Mouse (Mus musculus) embryonic facial prominence, embryonic 13.5 days (tissue): ENCODE results near the gene Tmprss11c. TPM values are rescaled to one million over a fixed set of nuclear protein-coding genes. Genes with fewer than 3 reads are reported as not detected.
"Not testable (repeated sequence)": the region's sequence is repeated elsewhere in the genome, so short reads cannot be mapped to it uniquely, and the experiment has no call there.

Source experiments
- ATAC-seq: fragments of 200-750 bp; cut with Nextera tagmentation; 2 replicates; pipeline ENCODE4 v1.8.0; 2017; ENCODE audit warnings: low read depth; ENCODE audit not compliant: insufficient number of reproducible peaks, insufficient read depth, low FRiP score, low TSS enrichment
- H3K27ac ChIP-seq: fragments of 300-500 bp; sonication (generic); 2 replicates; pipeline ENCODE4 v1.5.1; 2015; ENCODE audit warnings: moderate library complexity, mild to moderate bottlenecking, inconsistent platforms
- H3K27me3 ChIP-seq: fragments of 300-500 bp; sonication (generic); 2 replicates; pipeline ENCODE4 v1.6.1; 2015; ENCODE audit warnings: mild to moderate bottlenecking, inconsistent platforms
- H3K36me3 ChIP-seq: fragments of 300-500 bp; sonication (generic); 2 replicates; pipeline ENCODE4 v1.6.1; 2015; ENCODE audit warnings: mild to moderate bottlenecking, inconsistent platforms
- H3K4me1 ChIP-seq: fragments of 300-500 bp; sonication (generic); 2 replicates; pipeline ENCODE4 v1.6.1; 2015; ENCODE audit warnings: inconsistent platforms
- H3K4me2 ChIP-seq: fragments of 300-500 bp; sonication (generic); 2 replicates; pipeline ENCODE4 v1.6.1; 2015; ENCODE audit warnings: moderate library complexity, mild to moderate bottlenecking, inconsistent platforms
- H3K4me3 ChIP-seq: fragments of 300-500 bp; sonication (generic); 2 replicates; pipeline ENCODE4 v1.5.1; 2015; ENCODE audit warnings: mild to moderate bottlenecking, inconsistent platforms
- H3K9ac ChIP-seq: fragments of 300-500 bp; sonication (generic); 2 replicates; pipeline ENCODE4 v1.6.1; 2015; ENCODE audit warnings: mild to moderate bottlenecking, inconsistent platforms
- H3K9me3 ChIP-seq: fragments of 300-500 bp; sonication (generic); 2 replicates; pipeline ENCODE4 v1.6.1; 2016; ENCODE audit warnings: inconsistent platforms
- WGBS: fragments of 180-500 bp; shearing (Covaris S2); methylation state at CpG from one replicate; pipeline ENCODE4 v1.1.7; 2015; ENCODE audit warnings: mixed read lengths; 5-methylcytosine and 5-hydroxymethylcytosine counted together
- polyA plus RNA-seq: library from polyadenylated mRNA; unstranded; fragments of >200 nt; fragmentation: Nextera tagmentation; extraction: Ambion mirVana; gene quantifications from 2 replicates; pipeline ENCODE4 v1.2.1, GENCODE M21; 2015

Gene Tmprss11c
- not detected in 2 replicates for polyA plus RNA-seq

DNA sequence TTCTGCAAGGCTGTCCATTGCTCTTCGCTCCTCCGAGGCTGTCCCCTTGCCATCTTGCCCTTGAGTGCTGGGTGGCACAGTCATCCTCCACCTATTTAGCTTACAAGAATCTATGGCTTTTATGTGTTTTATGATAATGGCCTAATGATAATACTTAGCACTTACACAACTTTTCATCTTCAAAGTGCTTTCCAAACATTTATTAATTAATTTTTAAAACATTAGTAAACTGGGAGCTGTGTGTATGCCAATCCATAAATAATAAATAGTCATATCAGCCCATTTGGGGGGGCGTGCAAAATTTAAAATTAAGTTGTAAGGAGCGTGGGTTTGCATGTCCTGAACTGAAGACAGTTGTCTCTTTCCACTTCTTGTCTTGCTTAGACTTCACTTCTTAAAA lies at the start of gene Tmprss11c:
Gene Tmprss11c, minus strand, starts transcription at position 101 of the 400 bp plus-strand sequence.
- Histone ChIP-seq H3K27me3 (no peaks in the 10 kb centered on the region), H3K9me3 (no peaks in the 10 kb centered on the region), H3K4me1 (no peaks in the 10 kb centered on the region), H3K27ac (no peak within 1 kb of the TSS), H3K36me3 (no peaks in the 10 kb centered on the region), H3K4me2 (no peak within 1 kb of the TSS), H3K4me3 (no peak within 1 kb of the TSS), H3K9ac (no peak within 1 kb of the TSS)
- ATAC-seq = no peak
- WGBS = 79% methylated on average over 4 of the region's 4 CpGs

DNA sequence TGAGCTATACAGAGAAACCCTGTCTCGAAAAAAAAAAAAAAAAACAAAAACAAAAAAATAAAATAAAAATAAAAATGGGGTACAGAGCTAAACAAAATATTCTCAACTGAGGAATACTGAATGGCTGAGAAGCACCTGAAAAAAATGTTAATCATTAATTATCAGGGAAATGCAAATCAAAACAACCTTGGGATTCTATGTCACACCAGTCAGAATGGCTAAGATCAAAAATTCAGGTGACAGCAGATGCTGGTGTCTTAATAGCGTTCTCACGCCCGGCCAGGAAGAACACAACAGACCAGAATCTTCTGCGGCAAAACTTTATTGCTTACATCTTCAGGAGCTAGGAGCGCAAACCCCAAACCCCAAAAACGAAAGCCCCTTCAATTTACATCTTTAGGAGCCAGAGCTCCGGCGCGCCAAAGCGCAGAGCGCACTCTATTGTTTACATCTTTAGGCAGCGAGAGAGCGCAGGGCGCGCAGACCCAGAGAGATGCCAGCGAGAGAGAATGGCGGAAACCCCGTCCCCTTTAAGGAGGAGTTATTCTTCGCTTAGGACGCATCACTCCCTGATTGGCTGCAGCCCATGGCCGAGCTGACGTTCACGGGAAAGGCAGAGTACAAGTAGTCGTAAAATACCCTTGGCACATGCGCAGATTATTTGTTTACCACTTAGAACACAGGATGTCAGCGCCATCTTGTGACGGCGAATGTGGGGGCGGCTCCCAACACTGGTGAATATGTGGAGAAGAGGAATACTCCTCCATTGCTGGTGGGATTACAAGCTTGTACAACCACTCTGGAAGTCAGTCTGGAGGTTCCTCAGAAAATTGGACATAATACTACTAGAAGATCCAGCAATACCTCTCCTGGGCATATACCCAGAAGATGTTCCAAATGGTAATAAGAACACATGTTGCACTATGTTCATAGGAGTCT lies 29.2 kb upstream of the Tmprss11c start:
- not testable (repeated sequence) for H3K4me1 ChIP-seq, H3K9ac ChIP-seq, H3K27me3 ChIP-seq, H3K36me3 ChIP-seq, H3K9me3 ChIP-seq, ATAC-seq, H3K27ac ChIP-seq
- H3K4me2 ChIP-seq = peak overlapping the region; percentile 48
- H3K4me3 ChIP-seq = peak overlapping the region; percentile 38
- WGBS = 46% methylated on average over 30 of the region's 30 CpGs

DNA sequence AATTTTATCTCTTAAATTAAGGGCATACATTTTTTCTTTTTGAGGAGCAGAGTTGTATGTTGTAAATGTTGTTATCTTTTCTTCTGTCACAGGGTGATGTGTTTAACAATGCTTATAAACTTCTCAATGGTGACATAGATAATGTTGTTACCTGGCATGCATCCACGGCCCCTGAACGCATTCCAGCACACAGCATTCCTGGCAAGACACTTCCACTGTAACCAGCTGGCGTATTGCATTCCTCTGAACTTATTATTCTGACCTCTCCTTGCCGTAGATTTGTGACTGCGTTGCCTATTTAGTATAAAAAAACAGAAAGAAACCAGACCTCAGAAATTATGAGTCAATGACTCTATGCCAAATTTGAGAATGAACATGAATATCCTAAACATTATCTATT lies 17.0 kb upstream of the Tmprss11c start:
- Histone ChIP-seq H3K4me3 (no peak overlapping the region), H3K9ac (no peak overlapping the region), H3K4me2 (no peak overlapping the region), H3K27ac (no peak overlapping the region), H3K9me3 (no peaks in the 10 kb centered on the region), H3K27me3 (no peaks in the 10 kb centered on the region), H3K4me1 (no peaks in the 10 kb centered on the region), H3K36me3 (no peaks in the 10 kb centered on the region)
- no peak for ATAC-seq
- WGBS = 74% methylated on average over 5 of the region's 5 CpGs

DNA sequence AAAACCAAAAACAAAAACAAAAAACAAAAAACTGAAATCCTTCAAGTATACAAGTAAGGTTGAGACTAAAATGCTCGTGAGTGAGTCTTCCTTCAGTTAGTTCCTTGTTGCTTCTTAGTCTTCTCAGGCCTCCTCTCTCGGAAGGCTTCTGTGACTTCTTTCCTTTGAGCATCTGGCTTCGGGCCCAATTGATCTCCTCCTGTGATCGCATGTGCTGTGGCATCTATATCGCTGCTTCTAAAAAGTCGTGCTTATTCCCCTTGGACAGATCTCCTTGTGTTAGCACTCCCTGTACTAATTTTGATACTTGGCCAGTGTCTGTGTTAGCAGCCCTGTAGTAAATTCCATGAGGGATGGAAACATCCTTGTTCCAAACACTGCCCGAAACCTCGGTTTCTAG lies 14.8 kb upstream of the Tmprss11c start:
- no peak overlapping the region for H3K9ac ChIP-seq
- no peak overlapping the region for H3K27ac ChIP-seq
- no peak for ATAC-seq
- no peak overlapping the region for H3K4me3 ChIP-seq
- no peaks in the 10 kb centered on the region for H3K9me3 ChIP-seq
- H3K4me1 ChIP-seq = no peaks in the 10 kb centered on the region
- no peaks in the 10 kb centered on the region for H3K36me3 ChIP-seq
- no peaks in the 10 kb centered on the region for H3K27me3 ChIP-seq
- H3K4me2 ChIP-seq = no peak overlapping the region
- 86% methylated on average over 8 of the region's 8 CpGs for WGBS

DNA sequence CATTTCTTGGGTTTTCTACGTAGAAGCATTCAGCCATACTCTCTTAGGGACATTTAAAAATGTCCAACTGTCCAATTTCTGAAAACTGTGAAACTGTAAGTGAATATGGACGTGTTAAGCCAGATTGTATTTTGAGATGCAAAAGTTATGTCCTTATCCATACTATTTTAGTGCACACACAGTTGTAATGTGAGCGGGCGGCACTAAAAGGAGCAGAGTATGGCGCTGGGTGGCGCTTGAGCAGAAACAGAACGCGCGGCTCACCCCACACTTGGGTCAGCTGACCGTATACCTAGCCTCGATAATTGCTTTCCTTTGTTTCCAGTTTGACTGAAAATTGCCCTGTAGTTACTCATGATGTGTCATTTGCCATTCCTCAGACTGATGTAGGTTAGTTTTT lies 42.5 kb downstream of the Tmprss11c start:
- 89% methylated on average over 11 of the region's 11 CpGs for WGBS

DNA sequence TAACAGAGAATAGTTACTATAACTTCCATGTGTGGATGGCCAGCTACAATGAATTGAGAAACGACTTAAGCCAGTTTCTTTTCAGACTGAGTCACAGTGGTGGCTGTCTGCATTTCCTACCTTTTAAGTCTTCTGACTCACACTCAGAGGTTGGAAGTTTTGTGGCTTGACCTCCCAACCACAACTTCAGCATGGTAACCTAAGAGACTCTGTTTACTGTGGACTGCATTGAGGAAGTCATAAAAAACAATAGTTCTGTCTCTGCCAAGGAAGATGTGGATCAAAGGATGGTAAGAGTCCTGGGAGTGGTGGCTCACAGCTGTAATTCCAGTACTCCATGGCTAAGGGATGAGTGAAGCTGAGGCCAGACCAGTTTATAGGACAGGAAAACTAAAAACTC lies 44.2 kb downstream of the Tmprss11c start:
- Histone ChIP-seq H3K36me3 (no peaks in the 10 kb centered on the region), H3K4me1 (no peaks in the 10 kb centered on the region), H3K4me3 (no peak overlapping the region), H3K27ac (no peak overlapping the region), H3K27me3 (no peaks in the 10 kb centered on the region), H3K4me2 (no peak overlapping the region), H3K9me3 (no peaks in the 10 kb centered on the region), H3K9ac (no peak overlapping the region)
- 68% methylated on average over 1 of the region's 1 CpGs for WGBS
- no peak for ATAC-seq

More for the DNA sequence above, 42.5 kb downstream of the Tmprss11c start:
- Histone ChIP-seq H3K4me3 (no peak overlapping the region), H3K9me3 (no peaks in the 10 kb centered on the region), H3K9ac (no peak overlapping the region), H3K4me2 (no peak overlapping the region), H3K36me3 (no peaks in the 10 kb centered on the region), H3K27me3 (no peaks in the 10 kb centered on the region), H3K27ac (no peak overlapping the region), H3K4me1 (no peaks in the 10 kb centered on the region)
- no peak for ATAC-seq

DNA sequence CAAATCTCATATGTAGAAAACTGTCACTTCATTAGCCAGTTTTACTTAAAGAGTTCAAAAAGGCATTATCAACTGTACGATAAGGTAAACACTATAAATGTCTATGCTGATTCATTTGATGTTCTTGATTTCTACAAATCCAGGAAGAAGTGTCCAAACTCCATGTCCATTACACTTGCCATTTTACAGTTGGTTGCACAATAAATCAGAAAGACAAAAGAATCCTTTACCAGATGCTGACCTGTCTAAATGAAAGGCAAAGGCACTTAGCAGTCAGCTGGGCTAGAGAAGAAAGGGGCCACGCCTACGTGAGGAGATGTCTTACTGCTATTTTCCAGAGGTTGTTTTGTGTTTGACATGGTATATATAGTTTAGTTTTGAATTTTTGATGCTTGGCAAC lies 44.8 kb downstream of the Tmprss11c start:
- ATAC-seq = no peak
- Histone ChIP-seq H3K9ac (no peak overlapping the region), H3K36me3 (no peaks in the 10 kb centered on the region), H3K27ac (no peak overlapping the region), H3K4me3 (no peak overlapping the region), H3K9me3 (no peaks in the 10 kb centered on the region), H3K4me1 (no peaks in the 10 kb centered on the region), H3K4me2 (no peak overlapping the region), H3K27me3 (no peaks in the 10 kb centered on the region)
- 89% methylated on average over 3 of the region's 3 CpGs for WGBS

DNA sequence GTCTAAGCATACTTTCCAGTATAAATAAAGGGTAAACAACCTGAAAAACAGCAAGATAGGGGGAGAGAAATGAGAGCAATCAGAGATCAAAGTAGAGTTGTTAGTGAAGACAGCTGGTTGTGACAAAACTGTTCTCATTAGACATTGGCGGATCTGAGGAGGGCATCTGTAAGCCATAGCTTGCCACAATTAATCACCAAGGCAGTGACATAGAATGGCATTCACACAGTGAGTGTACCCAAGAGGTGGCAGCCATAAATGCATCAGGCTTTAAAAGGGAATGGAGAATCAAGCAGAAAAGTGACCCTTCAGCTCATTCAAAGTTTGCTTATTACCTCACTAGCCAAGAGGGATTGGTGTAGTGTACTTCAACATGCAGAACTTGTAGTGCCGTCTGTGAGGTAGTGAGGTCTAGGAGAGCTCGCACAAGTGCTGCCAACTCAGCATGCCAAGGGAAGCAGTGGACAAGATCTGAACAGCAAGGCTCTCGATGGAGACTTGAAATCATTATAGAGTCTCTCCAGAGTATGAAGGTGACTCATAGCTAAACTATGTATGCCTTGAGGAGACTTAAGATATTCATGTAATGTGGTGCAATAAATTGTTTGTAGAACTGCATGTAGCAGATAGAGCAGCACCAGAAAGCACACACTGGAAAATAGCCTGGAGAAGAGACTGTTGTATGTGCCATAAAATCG lies 61.8 kb downstream of the Tmprss11c start:
- H3K27ac ChIP-seq = no peak overlapping the region
- no peaks in the 10 kb centered on the region for H3K36me3 ChIP-seq
- H3K9ac ChIP-seq = no peak overlapping the region
- no peak overlapping the region for H3K4me3 ChIP-seq
- no peaks in the 10 kb centered on the region for H3K4me1 ChIP-seq
- WGBS = 79% methylated on average over 5 of the region's 5 CpGs
- H3K27me3 ChIP-seq = no peaks in the 10 kb centered on the region
- no peaks in the 10 kb centered on the region for H3K9me3 ChIP-seq
- no peak for ATAC-seq
- no peak overlapping the region for H3K4me2 ChIP-seq

DNA sequence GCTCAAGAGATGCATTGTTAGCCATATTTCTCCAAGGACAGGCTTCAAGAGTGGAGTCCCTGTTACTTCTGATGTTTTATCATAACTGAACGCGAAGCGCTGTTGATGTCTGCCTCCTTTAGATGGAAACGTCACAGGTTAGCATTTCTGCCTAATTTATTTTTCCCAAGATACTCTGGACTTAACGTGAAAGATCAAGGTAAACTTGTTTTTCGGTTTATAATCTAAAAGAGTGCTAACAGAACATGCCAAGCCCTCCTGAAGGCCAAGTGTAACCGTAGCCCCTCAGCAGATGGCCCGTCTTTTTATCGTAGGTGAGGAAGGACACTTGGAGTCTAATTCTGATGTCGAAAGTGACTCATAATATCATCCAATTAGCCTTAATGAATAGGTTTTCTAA lies 91.3 kb downstream of the Tmprss11c start, which contains the start of gene Gnrhr:
Gene Gnrhr, minus strand, starts transcription at position 101 of the 400 bp plus-strand sequence.
- WGBS = 89% methylated on average over 10 of the region's 10 CpGs
- no peaks in the 10 kb centered on the region for H3K4me1 ChIP-seq
- no peak within 1 kb of the TSS for H3K9ac ChIP-seq
- no peak within 1 kb of the TSS for H3K27ac ChIP-seq
- no peaks in the 10 kb centered on the region for H3K9me3 ChIP-seq
- no peaks in the 10 kb centered on the region for H3K27me3 ChIP-seq
- no peak within 1 kb of the TSS for H3K4me2 ChIP-seq
- no peaks in the 10 kb centered on the region for H3K36me3 ChIP-seq
- H3K4me3 ChIP-seq = no peak within 1 kb of the TSS
- no peak for ATAC-seq

DNA sequence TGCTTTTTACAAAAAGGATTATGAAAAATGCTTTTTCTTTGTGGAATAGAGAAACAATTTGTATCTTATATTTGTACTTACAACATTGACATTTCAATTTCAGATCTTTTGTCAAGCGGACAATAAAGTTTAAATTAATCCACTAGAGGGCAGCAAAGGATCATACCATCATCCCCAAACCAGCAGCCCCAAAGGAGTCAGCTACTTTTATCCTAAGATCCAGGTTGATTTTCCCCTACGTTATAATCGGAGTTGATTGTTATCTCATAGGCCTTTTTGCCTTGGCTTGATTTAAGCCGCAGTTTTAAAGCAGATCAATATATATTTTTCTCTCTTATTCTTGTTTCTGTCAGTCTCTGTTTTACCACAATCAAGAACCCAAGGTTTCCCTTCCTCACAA lies 97.8 kb downstream of the Tmprss11c start:
- no peak for ATAC-seq
- Histone ChIP-seq H3K4me3 (no peak overlapping the region), H3K9ac (no peak overlapping the region), H3K9me3 (no peaks in the 10 kb centered on the region), H3K36me3 (no peaks in the 10 kb centered on the region), H3K4me1 (no peaks in the 10 kb centered on the region), H3K27ac (no peak overlapping the region), H3K4me2 (no peak overlapping the region), H3K27me3 (no peaks in the 10 kb centered on the region)
- 10% methylated on average over 4 of the region's 4 CpGs for WGBS

DNA sequence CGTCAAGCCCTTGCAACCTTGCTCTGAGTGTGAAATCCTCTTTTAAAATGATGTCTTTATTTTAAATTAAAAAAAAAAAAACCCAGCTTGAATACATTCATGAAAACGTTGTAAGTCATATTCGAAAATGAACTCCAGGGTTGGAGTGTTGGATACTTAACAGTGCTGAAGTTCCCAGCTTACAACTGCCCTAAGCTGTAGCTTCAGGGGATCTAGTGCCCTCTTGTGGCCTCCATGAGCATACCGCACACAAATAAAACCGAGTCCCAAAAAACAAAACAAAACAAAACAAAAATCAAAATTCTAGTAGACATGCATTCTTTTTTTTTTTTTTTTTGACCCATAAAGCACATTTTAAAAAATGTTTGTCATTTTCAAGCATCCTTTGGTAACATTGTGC lies 98.3 kb downstream of the Tmprss11c start:
- Histone ChIP-seq H3K4me3 (no peak overlapping the region), H3K27me3 (no peaks in the 10 kb centered on the region), H3K9me3 (no peaks in the 10 kb centered on the region), H3K9ac (no peak overlapping the region), H3K4me1 (no peaks in the 10 kb centered on the region), H3K4me2 (no peak overlapping the region), H3K27ac (no peak overlapping the region), H3K36me3 (no peaks in the 10 kb centered on the region)
- no peak for ATAC-seq
- 22% methylated on average over 5 of the region's 5 CpGs for WGBS

DNA sequence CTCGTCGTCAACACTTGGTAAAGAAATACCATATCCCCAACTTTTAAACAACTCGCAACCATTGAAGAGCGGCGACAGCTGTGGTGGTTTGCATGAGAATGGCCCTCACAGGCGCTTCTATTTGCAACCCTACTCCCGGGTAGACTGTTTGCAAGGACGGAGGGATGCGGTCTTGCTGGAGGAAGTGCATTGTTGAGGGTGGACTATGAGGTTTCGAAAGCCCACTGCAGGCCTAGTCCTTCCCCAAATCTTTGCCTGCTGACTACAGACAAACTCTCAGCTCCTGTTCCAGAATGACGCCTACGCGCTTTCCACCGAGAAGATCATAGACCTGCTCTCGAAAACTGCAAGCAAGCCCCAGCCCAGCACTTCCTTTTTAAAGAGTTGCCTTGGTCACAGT lies 98.8 kb downstream of the Tmprss11c start:
- Histone ChIP-seq H3K27ac (no peak overlapping the region), H3K36me3 (no peaks in the 10 kb centered on the region), H3K27me3 (no peaks in the 10 kb centered on the region), H3K4me1 (no peaks in the 10 kb centered on the region), H3K9me3 (no peaks in the 10 kb centered on the region), H3K4me2 (no peak overlapping the region), H3K4me3 (no peak overlapping the region), H3K9ac (no peak overlapping the region)
- ATAC-seq = no peak
- WGBS = 42% methylated on average over 15 of the region's 15 CpGs
